Mouse (Mus musculus) embryonic facial prominence, embryonic 13.5 days (tissue): ENCODE measurements around the gene Tmem60. TPM values are rescaled to one million over a fixed set of nuclear protein-coding genes. Genes with fewer than 3 reads are reported as not detected.

Experiments used
- ATAC-seq: fragments of 200-750 bp; cut with Nextera tagmentation; 2 replicates; pipeline ENCODE4 v1.8.0; 2017; ENCODE audit warnings: low read depth; ENCODE audit not compliant: insufficient number of reproducible peaks, insufficient read depth, low FRiP score, low TSS enrichment
- H3K27ac ChIP-seq: fragments of 300-500 bp; sonication (generic); 2 replicates; pipeline ENCODE4 v1.5.1; 2015; ENCODE audit warnings: moderate library complexity, mild to moderate bottlenecking, inconsistent platforms
- H3K27me3 ChIP-seq: fragments of 300-500 bp; sonication (generic); 2 replicates; pipeline ENCODE4 v1.6.1; 2015; ENCODE audit warnings: mild to moderate bottlenecking, inconsistent platforms
- H3K36me3 ChIP-seq: fragments of 300-500 bp; sonication (generic); 2 replicates; pipeline ENCODE4 v1.6.1; 2015; ENCODE audit warnings: mild to moderate bottlenecking, inconsistent platforms
- H3K4me1 ChIP-seq: fragments of 300-500 bp; sonication (generic); 2 replicates; pipeline ENCODE4 v1.6.1; 2015; ENCODE audit warnings: inconsistent platforms
- H3K4me2 ChIP-seq: fragments of 300-500 bp; sonication (generic); 2 replicates; pipeline ENCODE4 v1.6.1; 2015; ENCODE audit warnings: moderate library complexity, mild to moderate bottlenecking, inconsistent platforms
- H3K4me3 ChIP-seq: fragments of 300-500 bp; sonication (generic); 2 replicates; pipeline ENCODE4 v1.5.1; 2015; ENCODE audit warnings: mild to moderate bottlenecking, inconsistent platforms
- H3K9ac ChIP-seq: fragments of 300-500 bp; sonication (generic); 2 replicates; pipeline ENCODE4 v1.6.1; 2015; ENCODE audit warnings: mild to moderate bottlenecking, inconsistent platforms
- H3K9me3 ChIP-seq: fragments of 300-500 bp; sonication (generic); 2 replicates; pipeline ENCODE4 v1.6.1; 2016; ENCODE audit warnings: inconsistent platforms
- WGBS: fragments of 180-500 bp; shearing (Covaris S2); methylation state at CpG from one replicate; pipeline ENCODE4 v1.1.7; 2015; ENCODE audit warnings: mixed read lengths; 5-methylcytosine and 5-hydroxymethylcytosine counted together
- polyA plus RNA-seq: library from polyadenylated mRNA; unstranded; fragments of >200 nt; fragmentation: Nextera tagmentation; extraction: Ambion mirVana; gene quantifications from 2 replicates; pipeline ENCODE4 v1.2.1, GENCODE M21; 2015

The Tmem60 gene
- polyA plus RNA-seq, 1 experiment from 2014 or later: 53.6 TPM

DNA sequence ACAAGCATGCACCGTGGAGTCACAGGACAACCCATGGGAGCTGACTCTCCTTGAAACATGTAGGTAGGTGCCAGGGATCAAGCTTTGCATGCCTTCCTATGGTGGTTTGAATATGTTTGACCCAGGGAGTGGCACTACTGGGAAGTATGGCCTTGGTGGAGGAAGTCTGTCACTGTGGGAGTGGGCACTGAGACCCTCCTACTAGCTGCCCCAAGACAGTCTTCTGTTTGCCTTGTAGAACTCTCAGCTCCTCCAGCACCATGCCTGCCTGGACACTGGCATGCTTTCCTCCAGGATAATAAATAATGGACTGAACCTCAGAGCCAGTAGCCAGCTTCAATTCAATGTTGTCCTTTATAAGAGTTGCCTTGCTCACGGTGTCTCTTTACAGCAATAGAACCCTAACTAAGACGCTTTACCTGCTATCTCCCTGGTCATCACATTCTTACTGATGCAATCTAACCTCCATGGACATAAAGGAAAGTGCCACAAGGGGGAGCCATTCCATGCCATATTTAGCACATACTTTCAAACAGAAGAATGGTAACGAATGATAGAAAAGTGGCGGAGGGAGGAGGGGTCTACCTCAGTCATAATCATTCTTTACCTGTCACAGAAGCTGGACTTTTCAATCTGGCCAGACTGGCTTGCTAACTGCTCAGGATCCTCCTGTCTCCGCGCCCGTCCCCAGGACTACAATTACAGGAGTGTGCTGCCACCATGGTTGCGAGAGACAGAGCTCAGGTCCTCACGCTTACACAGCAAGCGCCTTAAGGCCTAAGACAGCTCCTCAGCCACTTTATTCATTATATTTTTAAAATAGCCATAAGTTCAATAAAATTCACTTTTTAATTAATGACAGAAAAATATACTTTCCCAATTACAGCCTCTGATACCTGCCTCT, 31.6 kb downstream of the Tmem60 start:
- no peak for ATAC-seq
- Histone ChIP-seq H3K4me1 (no peaks in the 10 kb centered on the region), H3K9ac (no peak overlapping the region), H3K9me3 (no peaks in the 10 kb centered on the region), H3K4me2 (no peak overlapping the region), H3K27me3 (no peaks in the 10 kb centered on the region), H3K4me3 (no peak overlapping the region), H3K36me3 (0 out of 2 replicates have a peak, but pooled peaks cover 4% of the 10 kb centered on the region), H3K27ac (no peak overlapping the region)
- 70% methylated on average over 11 of the region's 11 CpGs for WGBS

DNA sequence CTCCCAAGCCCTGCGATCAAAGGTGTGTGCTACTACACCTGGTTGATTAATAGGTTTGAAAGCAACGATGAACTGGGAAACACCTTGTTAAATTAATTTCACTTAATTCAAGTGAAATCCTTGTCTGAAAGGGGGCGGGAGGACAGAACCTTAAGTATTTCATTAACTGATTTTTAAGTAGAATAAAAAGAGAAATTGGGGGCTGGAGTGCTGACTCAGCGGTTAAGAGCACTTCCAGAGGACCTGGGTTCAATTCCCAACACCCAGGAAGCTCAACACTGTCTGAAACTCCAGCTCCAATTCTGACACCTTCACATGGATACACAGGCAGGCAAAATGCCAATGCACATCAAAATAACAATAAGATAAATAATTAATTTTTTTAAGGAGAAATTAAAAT, 37.0 kb downstream of the Tmem60 start:
- Histone ChIP-seq H3K9me3 (no peaks in the 10 kb centered on the region), H3K9ac (no peak overlapping the region), H3K27ac (no peak overlapping the region), H3K4me1 (no peaks in the 10 kb centered on the region), H3K27me3 (no peaks in the 10 kb centered on the region), H3K36me3 (0 out of 2 replicates have a peak, but pooled peaks cover 4% of the 10 kb centered on the region), H3K4me2 (no peak overlapping the region), H3K4me3 (no peak overlapping the region)
- WGBS: 97% methylated on average over 4 of the region's 4 CpGs
- ATAC-seq: no peak

DNA sequence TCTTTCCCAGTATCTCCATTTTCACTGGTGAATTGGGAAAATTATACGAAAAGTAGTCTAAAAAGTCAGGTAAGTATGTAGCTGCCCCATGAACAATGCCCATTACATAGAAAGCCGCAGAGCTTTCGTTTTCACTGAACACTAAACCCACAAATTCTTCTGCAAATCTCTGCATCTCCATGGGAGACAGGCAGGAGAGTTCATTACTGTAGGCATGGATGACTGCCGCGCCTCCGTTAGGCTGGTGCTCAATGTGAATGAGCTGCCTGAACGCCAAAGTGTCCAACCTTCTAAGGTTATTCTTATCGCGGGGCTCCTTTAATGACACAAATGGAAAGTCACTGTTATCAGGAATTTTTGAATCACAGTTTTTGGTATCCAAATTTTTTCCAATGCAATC, 37.6 kb downstream of the Tmem60 start:
- WGBS: 96% methylated on average over 9 of the region's 9 CpGs
- Histone ChIP-seq H3K27me3 (no peaks in the 10 kb centered on the region), H3K36me3 (0 out of 2 replicates have a peak, but pooled peaks cover 4% of the 10 kb centered on the region), H3K9ac (no peak overlapping the region), H3K4me2 (no peak overlapping the region), H3K27ac (no peak overlapping the region), H3K4me3 (no peak overlapping the region), H3K9me3 (no peaks in the 10 kb centered on the region), H3K4me1 (no peaks in the 10 kb centered on the region)
- no peak for ATAC-seq

DNA sequence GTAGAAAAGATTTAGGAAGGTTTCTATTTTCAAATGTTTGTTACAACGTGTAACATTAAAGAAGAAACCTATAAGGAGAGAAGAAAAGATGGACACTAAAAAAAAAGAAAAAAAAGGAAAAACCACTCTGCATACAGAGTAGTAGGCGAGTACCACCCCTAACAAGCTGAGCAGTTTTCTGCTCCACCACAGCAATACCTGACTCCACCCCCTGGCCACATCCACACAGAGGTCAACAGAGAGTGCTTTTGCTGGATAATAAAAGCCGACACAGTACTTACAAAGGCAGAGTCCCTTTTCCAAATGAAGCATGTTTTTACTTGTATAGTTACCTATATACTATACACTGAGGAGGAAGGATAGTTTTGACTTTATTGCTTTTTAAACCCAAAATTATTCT, 42.6 kb downstream of the Tmem60 start:
- no peaks in the 10 kb centered on the region for H3K9me3 ChIP-seq
- no peaks in the 10 kb centered on the region; the same call in 1 of the 2 replicates for H3K36me3 ChIP-seq
- H3K4me2 ChIP-seq: no peak overlapping the region
- no peaks in the 10 kb centered on the region for H3K4me1 ChIP-seq
- no peak overlapping the region for H3K27ac ChIP-seq
- no peaks in the 10 kb centered on the region for H3K27me3 ChIP-seq
- H3K4me3 ChIP-seq: no peak overlapping the region
- 76% methylated on average over 3 of the region's 3 CpGs for WGBS
- H3K9ac ChIP-seq: no peak overlapping the region
- ATAC-seq: no peak

DNA sequence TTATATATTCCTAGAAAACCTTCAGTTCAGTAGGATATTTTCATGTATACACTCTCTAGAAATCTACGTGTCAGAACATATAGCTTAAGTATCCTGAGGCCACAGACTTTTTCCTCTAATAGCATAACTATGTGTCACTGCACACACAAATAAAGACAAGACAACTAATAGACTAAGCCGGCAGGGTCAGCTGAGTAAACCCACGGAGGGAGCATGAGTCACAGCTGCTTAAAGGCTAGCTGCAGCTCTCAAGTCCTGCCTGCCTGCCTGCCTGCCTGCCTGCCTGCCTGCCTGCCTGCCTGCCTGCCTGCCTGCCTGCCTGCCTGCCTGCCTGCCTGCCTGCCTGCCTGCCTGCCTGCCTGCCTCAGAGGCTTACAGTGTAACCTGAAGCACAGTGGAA, 43.5 kb downstream of the Tmem60 start:
- no peak overlapping the region for H3K9ac ChIP-seq
- no peaks in the 10 kb centered on the region for H3K4me1 ChIP-seq
- no peaks in the 10 kb centered on the region for H3K9me3 ChIP-seq
- no peak overlapping the region for H3K4me2 ChIP-seq
- no peaks in the 10 kb centered on the region; the same call in 1 of the 2 replicates for H3K36me3 ChIP-seq
- 71% methylated on average over 3 of the region's 3 CpGs for WGBS
- H3K4me3 ChIP-seq: no peak overlapping the region
- H3K27me3 ChIP-seq: no peaks in the 10 kb centered on the region
- no peak overlapping the region for H3K27ac ChIP-seq
- no peak for ATAC-seq

DNA sequence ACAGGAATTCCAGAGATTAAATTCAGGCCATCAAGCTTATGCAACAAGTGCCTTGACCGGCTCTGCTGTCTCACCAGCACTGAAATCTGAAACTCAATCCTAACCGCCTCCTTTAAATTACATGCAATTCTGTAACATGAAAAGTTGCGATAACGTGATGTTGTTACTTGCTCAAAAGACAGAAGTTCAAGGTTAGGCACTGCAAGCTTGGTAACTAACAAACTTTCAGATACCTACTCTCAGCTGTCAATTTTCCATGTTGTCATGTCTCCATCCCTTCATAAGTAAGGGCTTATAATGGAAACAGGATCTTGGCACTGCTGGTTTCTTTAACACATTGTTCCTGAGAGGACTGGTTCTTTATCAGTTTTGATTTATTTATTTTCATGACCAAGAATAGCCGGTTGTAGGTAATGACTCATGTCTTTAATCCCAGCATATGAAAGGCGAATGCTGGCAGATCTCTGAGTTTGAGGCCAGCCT, 47.7 kb downstream of the Tmem60 start:
- H3K27me3 ChIP-seq: no peaks in the 10 kb centered on the region
- no peak overlapping the region for H3K27ac ChIP-seq
- no peak overlapping the region for H3K9ac ChIP-seq
- H3K4me1 ChIP-seq: no peaks in the 10 kb centered on the region
- 58% methylated on average over 6 of the region's 6 CpGs for WGBS
- no peak overlapping the region for H3K4me2 ChIP-seq
- ATAC-seq: no peak
- no peak overlapping the region for H3K4me3 ChIP-seq
- H3K36me3 ChIP-seq: no peaks in the 10 kb centered on the region; the same call in 1 of the 2 replicates
- H3K9me3 ChIP-seq: no peaks in the 10 kb centered on the region

DNA sequence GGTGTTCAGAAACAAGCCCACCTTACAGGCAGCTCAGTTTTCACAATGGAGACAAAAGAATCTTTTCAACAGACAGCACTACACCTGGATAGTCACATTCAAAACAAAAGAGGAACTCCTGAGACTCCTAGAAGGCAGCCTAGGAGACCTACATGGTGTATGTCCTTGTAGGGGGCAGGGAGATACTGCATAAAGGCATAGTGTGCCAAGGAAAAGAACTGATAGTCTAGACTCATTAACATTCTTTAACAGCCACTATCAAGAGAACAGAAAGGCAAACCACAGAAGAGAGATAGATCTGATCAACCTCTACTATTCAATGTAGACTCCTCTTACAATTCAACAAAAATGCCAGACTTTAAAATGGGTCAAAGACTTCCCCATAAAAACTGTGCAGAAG, 48.4 kb downstream of the Tmem60 start:
- H3K4me2 ChIP-seq: no peak overlapping the region
- no peak overlapping the region for H3K4me3 ChIP-seq
- no peaks in the 10 kb centered on the region; the same call in 1 of the 2 replicates for H3K36me3 ChIP-seq
- no peaks in the 10 kb centered on the region for H3K9me3 ChIP-seq
- H3K9ac ChIP-seq: no peak overlapping the region
- H3K27me3 ChIP-seq: no peaks in the 10 kb centered on the region
- no peaks in the 10 kb centered on the region for H3K4me1 ChIP-seq
- no peak overlapping the region for H3K27ac ChIP-seq
- ATAC-seq: no peak

DNA sequence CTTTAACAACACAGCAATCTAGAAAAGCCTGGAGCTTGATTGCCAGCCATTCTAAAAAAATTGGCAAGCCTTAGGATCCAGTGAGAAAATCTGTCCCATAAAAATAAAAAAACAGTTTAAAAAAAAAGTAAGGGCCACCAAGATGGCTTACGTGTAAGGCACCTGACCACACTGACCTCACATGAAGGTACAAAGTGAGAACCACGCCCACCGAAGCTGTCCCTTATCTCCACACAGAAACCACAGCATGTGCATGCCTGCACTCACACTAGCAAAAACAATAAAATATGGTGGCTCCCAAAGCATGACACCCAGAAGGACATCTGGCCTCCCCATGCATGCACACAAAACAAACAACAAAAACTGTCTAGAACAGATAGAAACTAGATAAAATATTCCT, 49.3 kb downstream of the Tmem60 start:
- no peaks in the 10 kb centered on the region for H3K4me1 ChIP-seq

DNA sequence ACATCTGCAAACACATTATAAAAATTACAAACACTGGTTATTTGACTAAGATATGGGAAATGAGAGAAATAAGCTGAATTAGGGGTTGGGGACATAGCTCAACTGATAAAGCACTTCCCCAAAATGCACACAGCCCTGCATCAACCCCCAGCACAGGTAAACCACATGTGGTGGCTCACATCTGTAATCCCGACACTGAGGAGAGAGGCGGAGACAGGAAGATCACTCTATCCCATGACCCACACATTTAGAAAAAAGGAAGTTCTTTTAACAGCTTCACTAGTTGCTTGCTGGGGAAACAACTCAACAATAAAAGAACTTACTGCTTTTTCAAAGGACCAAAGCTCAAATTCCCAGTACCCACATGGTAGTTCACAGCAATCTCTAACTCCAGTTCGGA, 50.6 kb downstream of the Tmem60 start:
- H3K4me1 ChIP-seq: no peaks in the 10 kb centered on the region
- no peak for ATAC-seq
- no peaks in the 10 kb centered on the region for H3K27me3 ChIP-seq
- WGBS: 81% methylated on average over 3 of the region's 3 CpGs
- H3K36me3 ChIP-seq: no peaks in the 10 kb centered on the region
- H3K4me2 ChIP-seq: no peak overlapping the region
- no peak overlapping the region for H3K27ac ChIP-seq
- no peak overlapping the region for H3K4me3 ChIP-seq
- H3K9me3 ChIP-seq: no peaks in the 10 kb centered on the region
- no peak overlapping the region for H3K9ac ChIP-seq

More for the DNA sequence above, 49.3 kb downstream of the Tmem60 start:
- Histone ChIP-seq H3K4me2 (no peak overlapping the region), H3K9me3 (no peaks in the 10 kb centered on the region), H3K36me3 (no peaks in the 10 kb centered on the region), H3K9ac (no peak overlapping the region), H3K27ac (no peak overlapping the region), H3K27me3 (no peaks in the 10 kb centered on the region), H3K4me3 (no peak overlapping the region)
- ATAC-seq: no peak
- 89% methylated on average over 3 of the region's 3 CpGs for WGBS

DNA sequence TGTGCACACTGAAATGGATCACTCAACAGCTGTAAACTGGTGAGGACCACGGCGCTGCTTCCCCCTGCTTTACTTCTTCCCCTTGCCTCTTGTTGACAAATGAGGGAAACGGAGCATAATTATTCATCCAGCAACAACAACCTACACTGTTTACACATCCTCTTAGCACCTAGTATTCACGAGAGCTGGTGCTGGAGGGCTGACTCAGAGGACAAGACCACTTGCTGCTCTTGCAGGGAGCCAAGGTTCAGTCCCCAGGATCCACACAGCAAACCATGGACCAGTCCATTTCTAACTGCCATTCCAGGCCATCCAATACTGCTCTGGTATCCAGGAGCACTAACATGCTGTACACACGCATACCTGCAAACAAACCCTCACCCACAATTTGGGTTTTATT, 53.9 kb downstream of the Tmem60 start:
- Histone ChIP-seq H3K4me1 (peaks cover 3% of the 10 kb centered on the region; the same call in 1 of the 2 replicates), H3K27ac (no peak overlapping the region), H3K27me3 (no peaks in the 10 kb centered on the region), H3K9me3 (no peaks in the 10 kb centered on the region), H3K4me2 (no peak overlapping the region), H3K4me3 (no peak overlapping the region), H3K36me3 (no peaks in the 10 kb centered on the region), H3K9ac (no peak overlapping the region)
- no peak for ATAC-seq
- 86% methylated on average over 5 of the region's 5 CpGs for WGBS
